Mouse (Mus musculus): ENCODE data around the gene Celf2.

- TF ChIP-seq POLR2A (IDR thresholded peaks at IDR 0.05; ENCODE audit: low read depth, low read length): no peak
- no peak for TF ChIP-seq CTCF (IDR thresholded peaks at IDR 0.05; ENCODE audit: extremely low read depth, insufficient read depth, insufficient read length, insufficient replicate concordance)
Observed at GRCm38 (mm10) chr2:6876547-6876946, 632.8 kb downstream of the Celf2 start.
